Mouse (Mus musculus) cerebellum, adult 2 months (tissue): Measurements from ENCODE around the gene Gpr85.

ENCODE experiments used
- CTCF ChIP-seq: fragments of 200-500 bp; IDR thresholded peaks from 2 replicates; pipeline ENCODE4 v1.5.1; 2011; ENCODE audit warnings: low read depth, mild to moderate bottlenecking, control low read depth, low read length, moderate library complexity, borderline replicate concordance; ENCODE audit not compliant: insufficient read depth
- POLR2A ChIP-seq: fragments of 200-500 bp; IDR thresholded peaks from 2 replicates; pipeline ENCODE4 v1.6.1; 2011; ENCODE audit warnings: low read length, control low read depth, borderline replicate concordance; ENCODE audit not compliant: insufficient read depth

DNA sequence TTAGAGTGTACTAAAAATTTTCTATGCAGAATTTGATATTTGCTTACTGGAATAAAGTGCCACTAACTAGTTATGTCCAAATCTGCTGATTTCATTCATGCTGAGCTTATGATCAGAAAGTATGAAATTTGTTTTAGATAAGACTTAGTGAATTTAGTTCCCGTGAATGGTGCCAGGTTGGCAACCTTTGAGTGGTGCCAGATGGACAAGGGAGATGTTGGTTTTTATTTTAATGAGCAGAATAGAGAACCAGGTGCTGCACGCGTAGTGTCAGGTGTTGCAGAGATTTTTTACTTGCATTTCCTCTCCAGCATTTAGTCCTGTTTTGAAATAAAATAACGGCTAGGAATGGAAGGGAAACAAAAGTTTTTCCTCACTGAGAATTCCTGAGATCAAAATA is 27.6 kb downstream of the Gpr85 start:
- no peak for TF ChIP-seq CTCF
- no peak for TF ChIP-seq POLR2A
